Mouse (Mus musculus) olfactory bulb, adult 2 months (tissue): ENCODE data around the gene Tmem11.

Experiments used
- CTCF ChIP-seq: fragments of 200-500 bp; IDR thresholded peaks from 2 replicates; pipeline ENCODE4 v1.5.1; 2012; ENCODE audit warnings: low read depth, mild to moderate bottlenecking, low read length, moderate library complexity; ENCODE audit not compliant: insufficient read depth
- POLR2A ChIP-seq: fragments of 200-500 bp; IDR thresholded peaks from 2 replicates; pipeline ENCODE4 v1.6.1; 2012; ENCODE audit warnings: mild to moderate bottlenecking, low read depth, low read length, moderate library complexity; ENCODE audit not compliant: insufficient read depth

GRCm38 (mm10) chr11:60924498-60924897 lies 45.4 kb upstream of the Tmem11 start:
- TF ChIP-seq CTCF (no peak), POLR2A (no peak)
